Mouse (Mus musculus): ENCODE results near the gene Tmem160. TPM values are rescaled to one million over a fixed set of nuclear protein-coding genes. Genes with fewer than 3 reads are reported as not detected.

The Tmem160 gene
- total and polyA plus RNA-seq, 2 experiments from 2014 or later = 123 to 154 TPM

- H3K9me3 ChIP-seq (replicated peaks; ENCODE audit: control insufficient read depth, low read length) = no peaks in the 10 kb centered on the region
- 35% methylated on average over 5 of the region's 5 CpGs for WGBS
- H3K4me3 ChIP-seq (ENCODE audit: low read depth, low read length) = no peak overlapping the region
- no peaks in the 10 kb centered on the region for H3K4me1 ChIP-seq (ENCODE audit: control insufficient read depth, insufficient read depth)
- TF ChIP-seq CTCF (IDR thresholded peaks at IDR 0.05; ENCODE audit: low read depth) = no peak
- no peak for TF ChIP-seq EP300 (IDR thresholded peaks at IDR 0.05; ENCODE audit: low read depth)
- H3K4me2 ChIP-seq (ENCODE audit: low read depth, low read length) = no peak overlapping the region
- no peaks in the 10 kb centered on the region for H3K36me3 ChIP-seq (replicated peaks; ENCODE audit: control insufficient read depth, insufficient read depth, low read length)
- ATAC-seq (ENCODE audit: insufficient read depth, low read depth) (no peak), DNase-seq (ENCODE audit: low spot score) (no peak)
- peaks cover 13% of the 10 kb centered on the region; the same call in 1 of the 2 replicates for H3K27me3 ChIP-seq (ENCODE audit: control insufficient read depth, insufficient read depth, low read length)
- no peak overlapping the region for H3K27ac ChIP-seq (ENCODE audit: low read depth)
- no peak overlapping the region for H3K9ac ChIP-seq (replicated peaks; ENCODE audit: low read depth, low read length)
Measured at GRCm38 (mm10) chr7:16468115-16468514, 15.5 kb downstream of the Tmem160 start.

- no peaks in the 10 kb centered on the region for H3K9me3 ChIP-seq (replicated peaks; ENCODE audit: control insufficient read depth, low read length)
- no peak overlapping the region for H3K4me3 ChIP-seq (ENCODE audit: low read depth, low read length)
- H3K27ac ChIP-seq (ENCODE audit: low read depth) = no peak overlapping the region
- H3K9ac ChIP-seq (replicated peaks; ENCODE audit: low read depth, low read length) = no peak overlapping the region
- ATAC-seq (ENCODE audit: insufficient read depth, low read depth) = no peak; the same call in 1 of the 2 replicates
- H3K36me3 ChIP-seq (replicated peaks; ENCODE audit: control insufficient read depth, insufficient read depth, low read length) = no peaks in the 10 kb centered on the region
- no peak for DNase-seq (ENCODE audit: low spot score)
- no peak overlapping the region for H3K4me2 ChIP-seq (ENCODE audit: low read depth, low read length)
- 38% methylated on average over 9 of the region's 9 CpGs for WGBS
- H3K4me1 ChIP-seq (ENCODE audit: control insufficient read depth, insufficient read depth) = no peaks in the 10 kb centered on the region; the same call in 1 of the 2 replicates
- H3K27me3 ChIP-seq (ENCODE audit: control insufficient read depth, insufficient read depth, low read length) = peaks cover 46% of the 10 kb centered on the region
- peak; percentile 46 for TF ChIP-seq CTCF (IDR thresholded peaks at IDR 0.05; ENCODE audit: low read depth)
- TF ChIP-seq EP300 (IDR thresholded peaks at IDR 0.05; ENCODE audit: low read depth) = no peak
Measured at GRCm38 (mm10) chr7:16471549-16471948, 19.0 kb downstream of the Tmem160 start.

- H3K4me2 ChIP-seq (ENCODE audit: low read depth, low read length) = no peak overlapping the region
- DNase-seq (ENCODE audit: low spot score) = no peak
- 13% methylated on average over 17 of the region's 17 CpGs for WGBS
- H3K4me3 ChIP-seq (ENCODE audit: low read depth, low read length) = no peak overlapping the region
- peaks cover 53% of the 10 kb centered on the region for H3K27me3 ChIP-seq (ENCODE audit: control insufficient read depth, insufficient read depth, low read length)
- no peaks in the 10 kb centered on the region for H3K36me3 ChIP-seq (replicated peaks; ENCODE audit: control insufficient read depth, insufficient read depth, low read length)
- no peaks in the 10 kb centered on the region; the same call in 1 of the 2 replicates for H3K4me1 ChIP-seq (ENCODE audit: control insufficient read depth, insufficient read depth)
- TF ChIP-seq CTCF (IDR thresholded peaks at IDR 0.05; ENCODE audit: low read depth) = no peak
- TF ChIP-seq EP300 (IDR thresholded peaks at IDR 0.05; ENCODE audit: low read depth) = no peak
- no peak overlapping the region for H3K9ac ChIP-seq (replicated peaks; ENCODE audit: low read depth, low read length)
- H3K9me3 ChIP-seq (replicated peaks; ENCODE audit: control insufficient read depth, low read length) = no peaks in the 10 kb centered on the region
- H3K27ac ChIP-seq (ENCODE audit: low read depth) = no peak overlapping the region
- ATAC-seq (ENCODE audit: insufficient read depth, low read depth) = no peak
Measured at GRCm38 (mm10) chr7:16472116-16472709, 19.6 kb downstream of the Tmem160 start.

- WGBS = 80% methylated on average over 8 of the region's 8 CpGs
- Histone ChIP-seq H3K27ac (ENCODE audit: low read depth) (no peak overlapping the region), H3K36me3 (replicated peaks; ENCODE audit: control insufficient read depth, insufficient read depth, low read length) (no peaks in the 10 kb centered on the region), H3K9me3 (replicated peaks; ENCODE audit: control insufficient read depth, low read length) (no peaks in the 10 kb centered on the region), H3K4me3 (ENCODE audit: low read depth, low read length) (no peak overlapping the region), H3K4me2 (ENCODE audit: low read depth, low read length) (no peak overlapping the region), H3K9ac (replicated peaks; ENCODE audit: low read depth, low read length) (no peak overlapping the region), H3K27me3 (ENCODE audit: control insufficient read depth, insufficient read depth, low read length) (peaks cover 59% of the 10 kb centered on the region), H3K4me1 (ENCODE audit: control insufficient read depth, insufficient read depth) (no peaks in the 10 kb centered on the region; the same call in 1 of the 2 replicates)
- DNase-seq (ENCODE audit: low spot score) (no peak), ATAC-seq (ENCODE audit: insufficient read depth, low read depth) (no peak)
- TF ChIP-seq EP300 (IDR thresholded peaks at IDR 0.05; ENCODE audit: low read depth) = no peak
- TF ChIP-seq CTCF (IDR thresholded peaks at IDR 0.05; ENCODE audit: low read depth) = no peak
Measured at GRCm38 (mm10) chr7:16473847-16474246, 21.3 kb downstream of the Tmem160 start.

- Histone ChIP-seq H3K4me3 (ENCODE audit: low read depth, low read length) (peak overlapping the region; percentile 27), H3K36me3 (replicated peaks; ENCODE audit: control insufficient read depth, insufficient read depth, low read length) (no peaks in the 10 kb centered on the region), H3K4me2 (ENCODE audit: low read depth, low read length) (no peak overlapping the region), H3K4me1 (ENCODE audit: control insufficient read depth, insufficient read depth) (no peaks in the 10 kb centered on the region; the same call in 1 of the 2 replicates), H3K27me3 (ENCODE audit: control insufficient read depth, insufficient read depth, low read length) (peaks cover 59% of the 10 kb centered on the region), H3K27ac (ENCODE audit: low read depth) (no peak overlapping the region), H3K9ac (replicated peaks; ENCODE audit: low read depth, low read length) (no peak overlapping the region), H3K9me3 (replicated peaks; ENCODE audit: control insufficient read depth, low read length) (no peaks in the 10 kb centered on the region)
- 5% methylated on average over 33 of the region's 33 CpGs for WGBS
- ATAC-seq (ENCODE audit: insufficient read depth, low read depth) = no peak
- DNase-seq (ENCODE audit: low spot score) = no peak
- TF ChIP-seq CTCF (IDR thresholded peaks at IDR 0.05; ENCODE audit: low read depth) (no peak), EP300 (IDR thresholded peaks at IDR 0.05; ENCODE audit: low read depth) (no peak)
Measured at GRCm38 (mm10) chr7:16474445-16474844, 21.9 kb downstream of the Tmem160 start.

GRCm38 (mm10) chr7:16475321-16475720 is 22.7 kb downstream of the Tmem160 start:
- Histone ChIP-seq H3K27ac (ENCODE audit: low read depth) (no peak overlapping the region), H3K4me2 (ENCODE audit: low read depth, low read length) (peak overlapping the region; percentile 13; the same call in 1 of the 2 replicates)

More at GRCm38 (mm10) chr7:16475321-16475720, 22.7 kb downstream of the Tmem160 start:
- ATAC-seq (ENCODE audit: insufficient read depth, low read depth) = no peak
- Histone ChIP-seq H3K4me3 (ENCODE audit: low read depth, low read length) (peak overlapping the region; percentile 35), H3K9me3 (replicated peaks; ENCODE audit: control insufficient read depth, low read length) (no peaks in the 10 kb centered on the region), H3K36me3 (replicated peaks; ENCODE audit: control insufficient read depth, insufficient read depth, low read length) (no peaks in the 10 kb centered on the region), H3K9ac (replicated peaks; ENCODE audit: low read depth, low read length) (no peak overlapping the region), H3K4me1 (ENCODE audit: control insufficient read depth, insufficient read depth) (no peaks in the 10 kb centered on the region; the same call in 1 of the 2 replicates), H3K27me3 (ENCODE audit: control insufficient read depth, insufficient read depth, low read length) (peaks cover 59% of the 10 kb centered on the region)
- WGBS = 3% methylated on average over 23 of the region's 23 CpGs
- DNase-seq (ENCODE audit: low spot score) = no peak
- TF ChIP-seq EP300 (IDR thresholded peaks at IDR 0.05; ENCODE audit: low read depth) = no peak
- no peak for TF ChIP-seq CTCF (IDR thresholded peaks at IDR 0.05; ENCODE audit: low read depth)

Measured in heart, postnatal 0 days (tissue).